Mouse (Mus musculus): ENCODE data around the gene Hsd3b1. TPM values are rescaled to one million over a fixed set of nuclear protein-coding genes. Genes with fewer than 3 reads are reported as not detected.

Gene Hsd3b1
- total RNA-seq (2014; rRNA removed): not detected in 2 replicates
- 0.15 TPM in 1 of 2 replicates, not detected in the other for polyA plus RNA-seq (2015; fragmentation: Nextera tagmentation; extraction: Ambion mirVana)

- H3K27ac ChIP-seq (ENCODE audit: low read depth, low read length): no peak within 1 kb of the TSS
- WGBS: 89% methylated on average over 3 of the region's 3 CpGs
- DNase-seq (ENCODE audit: low spot score) (no peak), ATAC-seq (ENCODE audit: low FRiP score) (no peak)
- H3K27me3 ChIP-seq (ENCODE audit: insufficient read depth, low read length): no peaks in the 10 kb centered on the region
- H3K4me1 ChIP-seq (ENCODE audit: insufficient read depth, low read length): no peaks in the 10 kb centered on the region
- H3K4me3 ChIP-seq (ENCODE audit: low read depth, low read length): no peak within 1 kb of the TSS
- TF ChIP-seq CTCF (IDR thresholded peaks at IDR 0.05): no peak
- H3K9me3 ChIP-seq (ENCODE audit: low read length): no peaks in the 10 kb centered on the region
- H3K4me2 ChIP-seq (ENCODE audit: low read depth, low read length, poor library complexity, severe bottlenecking): no peak within 1 kb of the TSS
- no peaks in the 10 kb centered on the region for H3K36me3 ChIP-seq (ENCODE audit: insufficient read depth, low read length)
- H3K9ac ChIP-seq (replicated peaks; ENCODE audit: low read length, poor library complexity, severe bottlenecking): no peak within 1 kb of the TSS
Observed at GRCm38 (mm10) chr3:98859576-98859975, at the start of gene Hsd3b1. Hsd3b1 (minus strand) TSS chr3:98859794.

GRCm38 (mm10) chr3:98897606-98898005 lies 38.0 kb upstream of the Hsd3b1 start:
- WGBS: 90% methylated on average over 2 of the region's 2 CpGs
- no peaks in the 10 kb centered on the region for H3K27me3 ChIP-seq (ENCODE audit: insufficient read depth, low read length)
- no peak overlapping the region for H3K4me3 ChIP-seq (ENCODE audit: low read depth, low read length)
- no peak overlapping the region for H3K9ac ChIP-seq (replicated peaks; ENCODE audit: low read length, poor library complexity, severe bottlenecking)
- DNase-seq (ENCODE audit: low spot score) (no peak), ATAC-seq (ENCODE audit: low FRiP score) (no peak)
- H3K27ac ChIP-seq (ENCODE audit: low read depth, low read length): no peak overlapping the region
- no peaks in the 10 kb centered on the region for H3K36me3 ChIP-seq (ENCODE audit: insufficient read depth, low read length)
- H3K9me3 ChIP-seq (ENCODE audit: low read length): no peaks in the 10 kb centered on the region
- TF ChIP-seq CTCF (IDR thresholded peaks at IDR 0.05): no peak
- H3K4me2 ChIP-seq (ENCODE audit: low read depth, low read length, poor library complexity, severe bottlenecking): no peak overlapping the region
- no peaks in the 10 kb centered on the region for H3K4me1 ChIP-seq (ENCODE audit: insufficient read depth, low read length)

GRCm38 (mm10) chr3:98895071-98895601 lies 35.5 kb upstream of the Hsd3b1 start:
- no peak overlapping the region for H3K27ac ChIP-seq (ENCODE audit: low read depth, low read length)
- 0 out of 2 replicates have a peak overlapping the region, but pooled peaks have one; percentile 22 for H3K4me2 ChIP-seq (ENCODE audit: low read depth, low read length, poor library complexity, severe bottlenecking)
- TF ChIP-seq CTCF (IDR thresholded peaks at IDR 0.05): peak; percentile 83
- ATAC-seq (ENCODE audit: low FRiP score): peak; percentile 68
- H3K27me3 ChIP-seq (ENCODE audit: insufficient read depth, low read length): no peaks in the 10 kb centered on the region
- no peak overlapping the region for H3K9ac ChIP-seq (replicated peaks; ENCODE audit: low read length, poor library complexity, severe bottlenecking)
- no peaks in the 10 kb centered on the region for H3K9me3 ChIP-seq (ENCODE audit: low read length)
- H3K4me3 ChIP-seq (ENCODE audit: low read depth, low read length): no peak overlapping the region
- no peaks in the 10 kb centered on the region for H3K4me1 ChIP-seq (ENCODE audit: insufficient read depth, low read length)
- peak; percentile 76 for DNase-seq (ENCODE audit: low spot score)
- H3K36me3 ChIP-seq (ENCODE audit: insufficient read depth, low read length): no peaks in the 10 kb centered on the region
- 40% methylated on average over 10 of the region's 10 CpGs for WGBS

GRCm38 (mm10) chr3:98893057-98893772 lies 33.6 kb upstream of the Hsd3b1 start, which contains the start of gene Hao2:
Hao2 (minus strand) TSS chr3:98893239.
- no peak within 1 kb of the TSS for H3K27ac ChIP-seq (ENCODE audit: low read depth, low read length)
- H3K4me2 ChIP-seq (ENCODE audit: low read depth, low read length, poor library complexity, severe bottlenecking): no peak within 1 kb of the TSS
- H3K27me3 ChIP-seq (ENCODE audit: insufficient read depth, low read length): no peaks in the 10 kb centered on the region
- no peak within 1 kb of the TSS for H3K9ac ChIP-seq (replicated peaks; ENCODE audit: low read length, poor library complexity, severe bottlenecking)
- no peaks in the 10 kb centered on the region for H3K36me3 ChIP-seq (ENCODE audit: insufficient read depth, low read length)
- H3K9me3 ChIP-seq (ENCODE audit: low read length): no peaks in the 10 kb centered on the region
- no peaks in the 10 kb centered on the region for H3K4me1 ChIP-seq (ENCODE audit: insufficient read depth, low read length)
- ATAC-seq (ENCODE audit: low FRiP score) (no peak), DNase-seq (ENCODE audit: low spot score) (no peak)
- no peak for TF ChIP-seq CTCF (IDR thresholded peaks at IDR 0.05)
- 95% methylated on average over 3 of the region's 3 CpGs for WGBS
- no peak within 1 kb of the TSS for H3K4me3 ChIP-seq (ENCODE audit: low read depth, low read length)

- Histone ChIP-seq H3K36me3 (ENCODE audit: insufficient read depth, low read length) (no peaks in the 10 kb centered on the region), H3K9me3 (ENCODE audit: low read length) (no peaks in the 10 kb centered on the region), H3K27me3 (ENCODE audit: insufficient read depth, low read length) (no peaks in the 10 kb centered on the region), H3K4me3 (ENCODE audit: low read depth, low read length) (no peak overlapping the region), H3K9ac (replicated peaks; ENCODE audit: low read length, poor library complexity, severe bottlenecking) (no peak overlapping the region), H3K27ac (ENCODE audit: low read depth, low read length) (no peak overlapping the region), H3K4me2 (ENCODE audit: low read depth, low read length, poor library complexity, severe bottlenecking) (no peak overlapping the region), H3K4me1 (ENCODE audit: insufficient read depth, low read length) (no peaks in the 10 kb centered on the region)
- WGBS: 88% methylated on average over 4 of the region's 4 CpGs
- DNase-seq (ENCODE audit: low spot score) (no peak), ATAC-seq (ENCODE audit: low FRiP score) (no peak)
- TF ChIP-seq CTCF (IDR thresholded peaks at IDR 0.05): no peak
Observed at GRCm38 (mm10) chr3:98890430-98890829, 30.8 kb upstream of the Hsd3b1 start.

GRCm38 (mm10) chr3:98888206-98888605 lies 28.6 kb upstream of the Hsd3b1 start:
- DNase-seq (ENCODE audit: low spot score) (no peak), ATAC-seq (ENCODE audit: low FRiP score) (no peak)
- no peak overlapping the region for H3K4me2 ChIP-seq (ENCODE audit: low read depth, low read length, poor library complexity, severe bottlenecking)
- no peaks in the 10 kb centered on the region for H3K36me3 ChIP-seq (ENCODE audit: insufficient read depth, low read length)
- H3K4me1 ChIP-seq (ENCODE audit: insufficient read depth, low read length): no peaks in the 10 kb centered on the region
- no peak overlapping the region for H3K27ac ChIP-seq (ENCODE audit: low read depth, low read length)
- no peak for TF ChIP-seq CTCF (IDR thresholded peaks at IDR 0.05)
- no peak overlapping the region for H3K4me3 ChIP-seq (ENCODE audit: low read depth, low read length)
- H3K9ac ChIP-seq (replicated peaks; ENCODE audit: low read length, poor library complexity, severe bottlenecking): no peak overlapping the region
- no peaks in the 10 kb centered on the region for H3K27me3 ChIP-seq (ENCODE audit: insufficient read depth, low read length)
- 76% methylated on average over 2 of the region's 2 CpGs for WGBS
- no peaks in the 10 kb centered on the region for H3K9me3 ChIP-seq (ENCODE audit: low read length)

Data from midbrain, postnatal 0 days (tissue).